Mouse (Mus musculus) kidney, embryonic 15.5 days (tissue): ENCODE results near the gene Scin. TPM values are rescaled to one million over a fixed set of nuclear protein-coding genes. Genes with fewer than 3 reads are reported as not detected.
"Not testable (repeated sequence)": the region's sequence is repeated elsewhere in the genome, so short reads cannot be mapped to it uniquely, and the experiment has no call there.

ENCODE experiments used
- ATAC-seq: fragments of 200-750 bp; cut with Nextera tagmentation; replicated peaks from 2 replicates; pipeline ENCODE4 v1.8.0; 2017; ENCODE audit warnings: moderate TSS enrichment; ENCODE audit not compliant: low FRiP score
- H3K27ac ChIP-seq: fragments of 300-500 bp; sonication (generic); 2 replicates; pipeline ENCODE4 v1.5.1; 2015; ENCODE audit warnings: mild to moderate bottlenecking, inconsistent platforms
- H3K27me3 ChIP-seq: fragments of 300-500 bp; sonication (generic); 2 replicates; pipeline ENCODE4 v1.6.1; 2015; ENCODE audit warnings: inconsistent platforms
- H3K36me3 ChIP-seq: fragments of 300-500 bp; sonication (generic); 2 replicates; pipeline ENCODE4 v1.6.1; 2015; ENCODE audit warnings: inconsistent platforms
- H3K4me1 ChIP-seq: fragments of 300-500 bp; sonication (generic); 2 replicates; pipeline ENCODE4 v1.6.1; 2015; ENCODE audit warnings: inconsistent platforms
- H3K4me2 ChIP-seq: fragments of 300-500 bp; sonication (generic); 2 replicates; pipeline ENCODE4 v1.6.1; 2015; ENCODE audit warnings: moderate library complexity, mild to moderate bottlenecking, inconsistent platforms
- H3K4me3 ChIP-seq: fragments of 300-500 bp; sonication (generic); replicated peaks from 2 replicates; pipeline ENCODE4 v1.5.1; 2015; ENCODE audit warnings: mild to moderate bottlenecking, inconsistent platforms
- H3K9ac ChIP-seq: fragments of 300-500 bp; sonication (generic); 2 replicates; pipeline ENCODE4 v1.6.1; 2015; ENCODE audit warnings: mild to moderate bottlenecking, inconsistent platforms
- H3K9me3 ChIP-seq: fragments of 300-500 bp; sonication (generic); replicated peaks from 2 replicates; pipeline ENCODE4 v1.6.1; 2016; ENCODE audit warnings: inconsistent platforms
- WGBS: fragments of 180-500 bp; shearing (Covaris S2); methylation state at CpG from one replicate; pipeline ENCODE4 v1.1.7; 2015; ENCODE audit warnings: mixed read lengths; 5-methylcytosine and 5-hydroxymethylcytosine counted together
- polyA plus RNA-seq: library from polyadenylated mRNA; unstranded; fragments of >200 nt; fragmentation: Nextera tagmentation; extraction: Ambion mirVana; gene quantifications from 2 replicates; pipeline ENCODE4 v1.2.1, GENCODE M21; 2015

Scin gene
- polyA plus RNA-seq, result 14.9 and 19.9 TPM in 2 replicates

- Histone ChIP-seq H3K9ac (peak within 1 kb of the TSS; percentile 40), H3K4me2 (peak within 1 kb of the TSS; percentile 79), H3K9me3 (no peaks in the 10 kb centered on the region), H3K4me3 (peak within 1 kb of the TSS; percentile 48), H3K27me3 (peaks cover 32% of the 10 kb centered on the region), H3K36me3 (no peaks in the 10 kb centered on the region), H3K27ac (no peak within 1 kb of the TSS), H3K4me1 (peaks cover 18% of the 10 kb centered on the region)
- ATAC-seq, result peak; percentile 83
- 1% methylated on average over 39 of the region's 39 CpGs for WGBS
These were observed at the start of gene Scin for GRCm38 (mm10) chr12:40133573-40134271. Gene Scin, minus strand, starts transcription at chr12:40134228.

- Histone ChIP-seq H3K4me1 (no peaks in the 10 kb centered on the region), H3K4me2 (no peak overlapping the region), H3K36me3 (no peaks in the 10 kb centered on the region), H3K9ac (no peak overlapping the region), H3K4me3 (no peak overlapping the region), H3K27me3 (no peaks in the 10 kb centered on the region), H3K9me3 (no peaks in the 10 kb centered on the region), H3K27ac (no peak overlapping the region)
- ATAC-seq, result no peak
- WGBS, result 65% methylated on average over 6 of the region's 6 CpGs
These were observed 43.1 kb upstream of the Scin start for GRCm38 (mm10) chr12:40177089-40177488.

- H3K36me3 ChIP-seq, result no peaks in the 10 kb centered on the region
- no peak overlapping the region for H3K4me2 ChIP-seq
- WGBS, result 69% methylated on average over 2 of the region's 2 CpGs
- ATAC-seq, result no peak
- H3K27ac ChIP-seq, result no peak overlapping the region
- no peaks in the 10 kb centered on the region for H3K27me3 ChIP-seq
- no peaks in the 10 kb centered on the region for H3K9me3 ChIP-seq
- no peak overlapping the region for H3K4me3 ChIP-seq
- no peaks in the 10 kb centered on the region for H3K4me1 ChIP-seq
- H3K9ac ChIP-seq, result no peak overlapping the region
These were observed 42.1 kb upstream of the Scin start for GRCm38 (mm10) chr12:40176158-40176557.

GRCm38 (mm10) chr12:40175171-40175570 is 41.1 kb upstream of the Scin start:
- not testable (repeated sequence) for H3K9me3 ChIP-seq, H3K27me3 ChIP-seq, H3K4me2 ChIP-seq, H3K9ac ChIP-seq, H3K27ac ChIP-seq, H3K4me1 ChIP-seq, H3K4me3 ChIP-seq, ATAC-seq, H3K36me3 ChIP-seq
- 56% methylated on average over 1 of the region's 1 CpGs for WGBS

- no peaks in the 10 kb centered on the region for H3K27me3 ChIP-seq
- H3K4me1 ChIP-seq, result no peaks in the 10 kb centered on the region
- H3K27ac ChIP-seq, result no peak overlapping the region
- ATAC-seq, result no peak
- H3K4me2 ChIP-seq, result no peak overlapping the region
- no peak overlapping the region for H3K9ac ChIP-seq
- 83% methylated on average over 2 of the region's 2 CpGs for WGBS
- no peaks in the 10 kb centered on the region for H3K36me3 ChIP-seq
- no peaks in the 10 kb centered on the region for H3K9me3 ChIP-seq
- no peak overlapping the region for H3K4me3 ChIP-seq
These were observed 37.6 kb upstream of the Scin start for GRCm38 (mm10) chr12:40171637-40172036.

GRCm38 (mm10) chr12:40169675-40170074 is 35.6 kb upstream of the Scin start:
- H3K4me1 ChIP-seq, result no peaks in the 10 kb centered on the region
- ATAC-seq, result no peak
- no peak overlapping the region for H3K4me3 ChIP-seq
- H3K27ac ChIP-seq, result no peak overlapping the region
- WGBS, result 91% methylated on average over 1 of the region's 1 CpGs
- no peaks in the 10 kb centered on the region for H3K36me3 ChIP-seq
- H3K27me3 ChIP-seq, result no peaks in the 10 kb centered on the region
- no peak overlapping the region for H3K9ac ChIP-seq
- no peaks in the 10 kb centered on the region for H3K9me3 ChIP-seq
- no peak overlapping the region for H3K4me2 ChIP-seq

GRCm38 (mm10) chr12:40164621-40165020 is 30.6 kb upstream of the Scin start:
- peak; percentile 71; the same call in 1 of the 2 replicates for ATAC-seq
- Histone ChIP-seq H3K27ac (no peak overlapping the region), H3K4me1 (no peaks in the 10 kb centered on the region), H3K4me3 (no peak overlapping the region), H3K27me3 (no peaks in the 10 kb centered on the region), H3K9ac (no peak overlapping the region), H3K36me3 (no peaks in the 10 kb centered on the region), H3K4me2 (no peak overlapping the region), H3K9me3 (no peaks in the 10 kb centered on the region)
- 5% methylated on average over 2 of the region's 2 CpGs for WGBS

GRCm38 (mm10) chr12:40160777-40161176 is 26.7 kb upstream of the Scin start:
- no peaks in the 10 kb centered on the region for H3K36me3 ChIP-seq
- WGBS, result 74% methylated on average over 2 of the region's 2 CpGs
- H3K27me3 ChIP-seq, result no peaks in the 10 kb centered on the region
- no peak for ATAC-seq
- no peaks in the 10 kb centered on the region for H3K4me1 ChIP-seq
- H3K27ac ChIP-seq, result no peak overlapping the region
- no peaks in the 10 kb centered on the region for H3K9me3 ChIP-seq
- no peak overlapping the region for H3K4me2 ChIP-seq
- H3K4me3 ChIP-seq, result no peak overlapping the region
- no peak overlapping the region for H3K9ac ChIP-seq

GRCm38 (mm10) chr12:40154188-40154587 is 20.2 kb upstream of the Scin start:
- Histone ChIP-seq H3K9ac (no peak overlapping the region), H3K4me2 (no peak overlapping the region), H3K4me3 (no peak overlapping the region), H3K4me1 (no peaks in the 10 kb centered on the region), H3K9me3 (no peaks in the 10 kb centered on the region), H3K27ac (no peak overlapping the region), H3K36me3 (no peaks in the 10 kb centered on the region), H3K27me3 (no peaks in the 10 kb centered on the region)
- 90% methylated on average over 6 of the region's 6 CpGs for WGBS
- ATAC-seq, result no peak

- Histone ChIP-seq H3K4me3 (no peak overlapping the region), H3K9me3 (no peaks in the 10 kb centered on the region), H3K9ac (no peak overlapping the region), H3K27me3 (no peaks in the 10 kb centered on the region), H3K36me3 (no peaks in the 10 kb centered on the region), H3K4me2 (no peak overlapping the region), H3K4me1 (no peaks in the 10 kb centered on the region), H3K27ac (no peak overlapping the region)
- 73% methylated on average over 8 of the region's 8 CpGs for WGBS
- ATAC-seq, result no peak
These were observed 18.5 kb upstream of the Scin start for GRCm38 (mm10) chr12:40152353-40153069.

- H3K4me1 ChIP-seq, result 0 out of 2 replicates have a peak, but pooled peaks cover 3% of the 10 kb centered on the region
- H3K27me3 ChIP-seq, result no peaks in the 10 kb centered on the region
- H3K4me2 ChIP-seq, result no peak overlapping the region
- ATAC-seq, result peak; percentile 62; the same call in 1 of the 2 replicates
- H3K36me3 ChIP-seq, result no peaks in the 10 kb centered on the region
- H3K9me3 ChIP-seq, result no peaks in the 10 kb centered on the region
- no peak overlapping the region for H3K4me3 ChIP-seq
- no peak overlapping the region for H3K9ac ChIP-seq
- WGBS, result 63% methylated on average over 4 of the region's 4 CpGs
- H3K27ac ChIP-seq, result no peak overlapping the region
These were observed 13.3 kb upstream of the Scin start for GRCm38 (mm10) chr12:40147319-40147718.

GRCm38 (mm10) chr12:40146510-40146909 is 12.5 kb upstream of the Scin start:
- Histone ChIP-seq H3K9ac (no peak overlapping the region), H3K27ac (no peak overlapping the region), H3K4me3 (no peak overlapping the region), H3K36me3 (no peaks in the 10 kb centered on the region), H3K9me3 (no peaks in the 10 kb centered on the region), H3K4me2 (no peak overlapping the region), H3K27me3 (no peaks in the 10 kb centered on the region), H3K4me1 (0 out of 2 replicates have a peak, but pooled peaks cover 3% of the 10 kb centered on the region)
- ATAC-seq, result no peak
- WGBS, result 59% methylated on average over 5 of the region's 5 CpGs
